Mouse (Mus musculus) layer of hippocampus, adult 9-10 months (tissue): Measurements from ENCODE around the gene Znfx1.

Experiments
- DNase-seq: peaks from one replicate; pipeline ENCODE4 v3.0.0; 2022; ENCODE audit warnings: low spot score

Gene Znfx1

GRCm38 (mm10) chr2:166995796-166996532, 66.9 kb downstream of the Znfx1 start, which contains the start of gene Stau1:
Gene Stau1, minus strand, starts transcription at chr2:166996299.
- DNase-seq: peak; percentile 79

- no peak for DNase-seq
Observed at GRCm38 (mm10) chr2:166995021-166995795, 67.6 kb downstream of the Znfx1 start.

- no peak for DNase-seq
Observed at GRCm38 (mm10) chr2:166991945-166992344, 70.9 kb downstream of the Znfx1 start.

- DNase-seq: no peak
Observed at GRCm38 (mm10) chr2:166990861-166991260, 72.0 kb downstream of the Znfx1 start.
